Mouse (Mus musculus) liver, adult 2 months (tissue): ENCODE measurements around the gene Purb.

ENCODE experiments used
- CTCF ChIP-seq: fragments of 200-500 bp; IDR thresholded peaks from 2 replicates; pipeline ENCODE4 v1.5.1; 2011; ENCODE audit warnings: low read depth, low read length, control low read depth
- POLR2A ChIP-seq: fragments of 200-500 bp; IDR thresholded peaks from 2 replicates; pipeline ENCODE4 v1.6.1; 2011; ENCODE audit warnings: low read length, control low read depth; ENCODE audit not compliant: insufficient read depth; ENCODE audit errors: extremely low read depth

DNA sequence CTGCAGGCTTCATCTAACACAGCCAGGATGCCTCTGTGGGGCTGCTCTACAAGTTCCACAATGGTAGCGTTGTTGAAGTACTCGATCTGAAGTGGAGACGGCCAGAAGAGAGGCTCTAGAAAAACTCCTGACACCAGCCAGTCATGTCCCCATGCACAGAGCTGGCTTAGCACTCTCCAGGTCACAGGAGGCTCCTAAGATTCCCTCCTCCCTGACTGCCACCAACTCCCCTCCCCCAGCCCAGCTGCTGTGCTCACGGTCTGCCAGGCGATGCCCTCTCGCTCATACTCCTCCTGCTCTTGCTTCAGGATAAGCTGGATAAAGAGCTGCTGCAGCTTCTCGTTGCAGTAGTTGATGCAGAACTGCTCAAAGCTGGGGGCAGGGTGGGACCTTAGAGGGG is 39.1 kb upstream of the Purb start:
- TF ChIP-seq CTCF (no peak), POLR2A (no peak)
